Mouse (Mus musculus) adipocyte (in vitro differentiated cells): ENCODE measurements around the gene Ros1.

Experiments used
- DNase-seq: peaks from one replicate; pipeline ENCODE4 v3.0.0-alpha.2; 2016; ENCODE audit warnings: low spot score

Ros1 gene

GRCm38 (mm10) chr10:52194957-52195852 lies at the start of gene Ros1:
Ros1 (minus strand) TSS chr10:52195244.
- no peak for DNase-seq

DNA sequence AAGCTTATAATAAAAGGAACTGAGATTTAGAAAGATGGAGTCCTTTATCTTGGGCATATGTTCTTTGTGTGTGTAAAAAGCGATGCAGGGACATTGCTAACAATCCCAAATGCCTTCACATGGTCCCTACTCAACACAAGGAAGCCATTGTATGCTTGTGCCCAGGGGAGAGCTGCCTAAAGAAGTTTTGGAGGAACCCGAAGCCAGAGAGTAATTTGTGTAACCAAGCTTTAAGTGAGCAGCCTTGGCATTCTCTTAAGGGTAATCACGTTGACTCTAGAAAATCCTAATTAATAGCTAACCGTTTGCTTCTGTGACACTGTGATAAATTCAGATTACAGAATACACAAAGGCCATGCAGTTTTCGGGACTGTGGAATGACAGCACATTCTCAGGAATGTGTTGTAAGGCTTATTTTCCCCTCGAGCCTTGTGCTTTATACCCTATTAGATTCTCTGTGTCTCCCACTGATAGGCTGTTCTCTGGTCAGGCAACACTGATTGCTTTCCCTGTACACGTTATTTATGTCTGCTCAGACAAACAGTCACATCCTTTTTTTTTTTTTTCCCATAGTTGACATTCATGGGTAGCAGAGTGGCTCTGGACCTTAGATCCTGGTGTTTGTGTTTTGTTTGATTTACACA lies 47.8 kb upstream of the Ros1 start:
- DNase-seq, result no peak

GRCm38 (mm10) chr10:52242015-52242414 lies 47.0 kb upstream of the Ros1 start:
- no peak for DNase-seq

DNA sequence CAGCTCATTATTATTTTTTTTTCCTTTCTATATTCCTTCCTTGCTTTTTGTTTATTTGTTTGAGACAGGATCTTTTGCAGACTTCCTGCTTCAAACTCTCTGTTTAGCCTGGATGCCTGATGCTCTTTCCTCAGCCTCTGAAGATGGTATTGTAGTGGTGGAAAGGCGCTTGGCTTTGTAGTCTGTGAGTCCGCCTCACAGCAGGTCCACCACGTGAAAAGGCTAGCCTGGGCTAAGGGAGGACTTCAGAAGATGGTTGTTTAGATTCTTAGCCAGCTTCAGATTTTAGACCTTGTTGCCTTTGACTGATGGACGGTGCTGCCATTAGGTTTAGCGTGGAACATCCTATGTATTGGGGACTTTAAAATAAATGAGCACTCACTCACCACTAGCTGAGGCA lies 40.4 kb upstream of the Ros1 start:
- no peak for DNase-seq

DNA sequence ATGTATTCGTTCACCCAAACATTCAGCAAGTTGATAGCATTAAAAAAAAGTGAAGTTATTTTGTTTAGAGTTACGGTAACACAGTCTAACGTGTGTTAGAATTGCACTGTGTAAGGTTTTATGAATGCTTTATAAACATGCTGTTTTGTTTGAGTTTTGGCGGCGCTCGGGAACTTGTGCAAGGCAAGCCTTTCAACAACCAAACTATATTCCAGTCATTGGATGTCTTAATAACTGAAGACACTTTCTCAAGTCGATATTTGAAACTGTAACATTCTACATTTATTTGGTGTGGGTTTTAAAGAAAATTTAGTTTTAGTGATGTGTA lies 39.6 kb upstream of the Ros1 start:
- DNase-seq, result peak; percentile 27

DNA sequence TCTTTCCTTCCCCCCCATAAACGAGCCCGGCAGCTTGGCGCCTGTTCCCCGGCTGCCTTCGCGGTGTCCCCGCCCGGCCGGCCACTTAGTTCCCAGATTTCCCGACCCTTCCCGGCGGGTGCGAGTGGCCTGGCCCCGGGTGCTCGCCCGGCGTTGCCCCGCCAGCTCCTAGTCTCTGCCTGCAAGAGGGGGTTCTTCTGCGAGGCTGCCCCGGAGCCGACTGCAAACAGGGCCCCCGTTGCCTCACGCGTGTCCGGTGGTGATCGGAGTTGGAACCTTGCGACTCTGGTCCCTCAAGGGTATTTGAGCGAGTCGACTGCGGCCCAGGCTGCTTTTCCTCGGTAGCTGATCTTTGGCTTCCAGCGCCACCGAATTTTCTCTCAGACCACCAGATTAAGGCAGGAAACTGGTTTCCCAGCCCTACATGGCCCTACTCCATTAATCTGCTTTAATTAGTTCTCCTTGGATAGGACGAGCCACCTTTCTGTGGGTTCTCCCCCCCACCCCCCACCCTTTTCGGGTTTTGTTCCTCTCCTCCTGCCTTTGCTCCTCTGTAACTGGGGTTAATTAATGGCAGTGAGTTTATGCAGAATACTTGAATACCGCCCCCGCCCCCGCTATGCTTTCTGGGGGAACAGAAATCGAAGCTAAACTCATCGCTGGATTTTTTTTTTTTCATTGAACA lies 39.1 kb upstream of the Ros1 start:
- peak; percentile 19 for DNase-seq

- peak; percentile 54 for DNase-seq
Measured at GRCm38 (mm10) chr10:52233301-52233968, 38.4 kb upstream of the Ros1 start, which contains the start of gene Dcbld1. Dcbld1 (plus strand) TSS chr10:52233619.

GRCm38 (mm10) chr10:52232196-52233176 lies 37.4 kb upstream of the Ros1 start:
- no peak for DNase-seq

GRCm38 (mm10) chr10:52219600-52219999 lies 24.6 kb upstream of the Ros1 start:
- DNase-seq, result no peak

GRCm38 (mm10) chr10:52217564-52217934 lies 22.5 kb upstream of the Ros1 start:
- DNase-seq, result no peak

GRCm38 (mm10) chr10:52216797-52217563 lies 21.9 kb upstream of the Ros1 start:
- peak; percentile 64 for DNase-seq

DNA sequence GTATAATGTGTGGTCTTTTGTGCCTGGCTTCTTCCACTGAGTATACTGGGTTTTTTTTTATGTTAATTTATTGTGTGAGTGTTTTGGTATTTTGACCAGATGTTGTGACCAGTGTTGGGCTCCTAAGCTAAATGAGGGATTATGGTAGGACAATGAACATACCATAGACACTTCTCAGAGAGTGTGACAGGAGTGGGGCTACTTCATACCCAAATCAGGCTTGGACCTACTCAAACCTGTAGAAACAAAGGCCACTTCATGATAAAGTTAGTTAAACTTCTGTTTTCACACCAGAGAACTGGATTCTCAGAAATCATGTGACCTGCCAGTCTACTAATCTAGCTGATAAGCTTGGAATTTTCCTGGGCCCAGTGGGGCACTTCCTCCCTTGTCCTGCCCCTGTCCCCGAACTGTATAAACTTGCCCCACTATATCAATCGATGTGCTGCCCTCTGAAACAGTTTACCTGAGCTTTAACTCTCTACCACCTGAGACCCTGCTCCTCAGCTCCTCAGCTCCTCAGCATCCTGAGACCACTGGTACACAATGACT lies 20.3 kb upstream of the Ros1 start:
- no peak for DNase-seq

GRCm38 (mm10) chr10:52204006-52204405 lies 9.0 kb upstream of the Ros1 start:
- no peak for DNase-seq

- no peak for DNase-seq
Measured at GRCm38 (mm10) chr10:52185900-52186299, 9.1 kb downstream of the Ros1 start.

DNA sequence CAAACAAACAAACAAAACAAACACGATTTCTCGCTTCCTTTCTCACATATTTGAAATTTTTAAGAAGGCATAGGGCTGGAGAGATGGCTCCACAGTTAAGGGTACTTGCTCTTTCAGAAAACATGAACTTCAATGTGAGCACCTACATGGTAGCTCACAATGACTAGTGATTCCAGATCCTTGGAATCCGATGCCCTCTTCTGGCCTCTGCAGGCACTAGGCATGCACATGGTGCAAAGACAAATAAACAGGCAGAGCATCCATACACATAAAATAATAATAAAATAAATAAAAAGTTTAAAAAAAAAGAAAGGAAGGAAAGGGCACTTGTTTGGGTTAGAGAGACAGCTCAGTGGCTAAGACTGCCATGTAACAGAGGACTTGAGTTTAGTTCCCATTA lies 12.2 kb downstream of the Ros1 start:
- DNase-seq, result no peak

- no peak for DNase-seq
Measured at GRCm38 (mm10) chr10:52174376-52174775, 20.7 kb downstream of the Ros1 start.

GRCm38 (mm10) chr10:52170489-52170888 lies 24.6 kb downstream of the Ros1 start:
- DNase-seq, result peak; percentile 14

- DNase-seq, result no peak
Measured at GRCm38 (mm10) chr10:52169841-52170240, 25.2 kb downstream of the Ros1 start.

GRCm38 (mm10) chr10:52165376-52165775 lies 29.7 kb downstream of the Ros1 start:
- no peak for DNase-seq

DNA sequence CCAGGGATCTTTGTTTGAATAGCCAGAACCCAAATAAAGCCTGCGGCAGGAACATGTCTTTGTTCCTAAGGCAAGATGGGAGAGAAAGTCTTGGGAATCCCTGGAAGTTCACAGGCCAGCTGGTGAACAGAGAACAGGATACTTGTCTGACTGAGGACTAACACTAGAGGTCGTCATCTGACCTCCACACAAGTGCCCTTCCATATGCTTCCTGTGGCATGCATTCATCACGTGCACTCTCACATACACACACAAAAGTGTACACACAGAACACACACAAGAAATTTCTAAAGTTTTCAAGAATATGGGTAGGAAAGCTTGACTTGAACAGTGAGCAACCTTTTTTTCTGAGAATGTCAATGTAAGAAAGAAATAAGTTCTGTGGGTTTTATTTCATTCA lies 34.4 kb downstream of the Ros1 start:
- DNase-seq, result no peak
